Mouse (Mus musculus): ENCODE data around the gene Ppan. TPM values are rescaled to one million over a fixed set of nuclear protein-coding genes. Genes with fewer than 3 reads are reported as not detected.

Ppan gene
- polyA plus RNA-seq, 1 experiment from 2014 or later, result 56.3 TPM

GRCm38 (mm10) chr9:20859926-20860325, 28.0 kb upstream of the Ppan start:
- H3K9ac ChIP-seq (ENCODE audit: low read depth, low read length), result no peak overlapping the region
- H3K4me1 ChIP-seq (replicated peaks; ENCODE audit: insufficient read depth, low read length), result no peaks in the 10 kb centered on the region
- H3K27me3 ChIP-seq (ENCODE audit: insufficient read depth, low read length), result no peaks in the 10 kb centered on the region
- H3K36me3 ChIP-seq (ENCODE audit: insufficient read depth, low read length), result no peaks in the 10 kb centered on the region
- ATAC-seq (replicated peaks; ENCODE audit: low FRiP score, low read depth), result no peak; the same call in 1 of the 2 replicates
- H3K4me2 ChIP-seq (ENCODE audit: low read length), result no peak overlapping the region
- H3K9me3 ChIP-seq (replicated peaks; ENCODE audit: low read length), result no peaks in the 10 kb centered on the region
- WGBS, result 43% methylated on average over 6 of the region's 6 CpGs
- no peak overlapping the region for H3K27ac ChIP-seq
- no peak for DNase-seq (ENCODE audit: low spot score)
- TF ChIP-seq CTCF (IDR thresholded peaks at IDR 0.05; ENCODE audit: low read depth), result no peak
- no peak overlapping the region for H3K4me3 ChIP-seq (replicated peaks; ENCODE audit: low read depth, low read length)

- WGBS, result 10% methylated on average over 4 of the region's 4 CpGs
- no peak overlapping the region for H3K4me3 ChIP-seq (replicated peaks; ENCODE audit: low read depth, low read length)
- DNase-seq (ENCODE audit: low spot score), result peak; percentile 44
- ATAC-seq (replicated peaks; ENCODE audit: low FRiP score, low read depth), result no peak
- no peak overlapping the region for H3K27ac ChIP-seq
- H3K9ac ChIP-seq (ENCODE audit: low read depth, low read length), result no peak overlapping the region
- peak; percentile 69 for TF ChIP-seq CTCF (IDR thresholded peaks at IDR 0.05; ENCODE audit: low read depth)
- no peaks in the 10 kb centered on the region for H3K36me3 ChIP-seq (ENCODE audit: insufficient read depth, low read length)
- no peaks in the 10 kb centered on the region for H3K9me3 ChIP-seq (replicated peaks; ENCODE audit: low read length)
- no peaks in the 10 kb centered on the region for H3K27me3 ChIP-seq (ENCODE audit: insufficient read depth, low read length)
- no peaks in the 10 kb centered on the region for H3K4me1 ChIP-seq (replicated peaks; ENCODE audit: insufficient read depth, low read length)
- H3K4me2 ChIP-seq (ENCODE audit: low read length), result no peak overlapping the region
These were observed 26.2 kb upstream of the Ppan start for GRCm38 (mm10) chr9:20861821-20862220.

- no peaks in the 10 kb centered on the region for H3K4me1 ChIP-seq (replicated peaks; ENCODE audit: insufficient read depth, low read length)
- no peaks in the 10 kb centered on the region for H3K9me3 ChIP-seq (replicated peaks; ENCODE audit: low read length)
- no peak for TF ChIP-seq CTCF (IDR thresholded peaks at IDR 0.05; ENCODE audit: low read depth)
- H3K9ac ChIP-seq (ENCODE audit: low read depth, low read length), result no peak overlapping the region
- H3K27ac ChIP-seq, result no peak overlapping the region
- H3K27me3 ChIP-seq (ENCODE audit: insufficient read depth, low read length), result no peaks in the 10 kb centered on the region
- DNase-seq (ENCODE audit: low spot score) (no peak), ATAC-seq (replicated peaks; ENCODE audit: low FRiP score, low read depth) (0 out of 2 replicates have a peak, but pooled peaks have one; percentile 29)
- H3K36me3 ChIP-seq (ENCODE audit: insufficient read depth, low read length), result no peaks in the 10 kb centered on the region
- 41% methylated on average over 4 of the region's 4 CpGs for WGBS
- no peak overlapping the region for H3K4me2 ChIP-seq (ENCODE audit: low read length)
- H3K4me3 ChIP-seq (replicated peaks; ENCODE audit: low read depth, low read length), result no peak overlapping the region
These were observed 25.8 kb upstream of the Ppan start for GRCm38 (mm10) chr9:20862225-20862624.

DNA sequence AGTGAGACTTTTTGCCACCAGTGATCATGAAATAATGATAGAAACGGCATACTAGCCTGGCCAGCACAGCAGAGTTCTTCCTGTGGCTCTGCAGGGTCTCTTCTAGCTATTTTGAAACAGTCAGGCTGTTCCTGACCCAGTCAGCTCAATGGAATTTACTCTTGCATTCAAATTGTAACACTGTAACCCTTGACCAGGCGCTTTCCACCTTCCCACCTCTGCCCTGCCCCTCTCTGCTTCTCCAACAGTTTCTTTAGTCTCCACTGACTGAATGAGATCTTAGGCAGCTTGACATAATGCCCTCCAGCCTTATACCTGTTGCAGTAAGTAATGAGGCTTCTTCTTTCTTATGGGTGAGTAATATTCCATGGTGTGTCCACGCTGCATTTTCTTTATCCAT, 21.1 kb upstream of the Ppan start:
- Histone ChIP-seq H3K27ac (no peak overlapping the region), H3K9ac (ENCODE audit: low read depth, low read length) (no peak overlapping the region), H3K4me3 (replicated peaks; ENCODE audit: low read depth, low read length) (no peak overlapping the region), H3K9me3 (replicated peaks; ENCODE audit: low read length) (no peaks in the 10 kb centered on the region), H3K4me1 (replicated peaks; ENCODE audit: insufficient read depth, low read length) (no peaks in the 10 kb centered on the region; the same call in 1 of the 2 replicates), H3K36me3 (ENCODE audit: insufficient read depth, low read length) (0 out of 2 replicates have a peak, but pooled peaks cover 6% of the 10 kb centered on the region), H3K27me3 (ENCODE audit: insufficient read depth, low read length) (no peaks in the 10 kb centered on the region), H3K4me2 (ENCODE audit: low read length) (no peak overlapping the region)
- TF ChIP-seq CTCF (IDR thresholded peaks at IDR 0.05; ENCODE audit: low read depth), result no peak
- ATAC-seq (replicated peaks; ENCODE audit: low FRiP score, low read depth) (no peak), DNase-seq (ENCODE audit: low spot score) (no peak)
- 58% methylated on average over 3 of the region's 3 CpGs for WGBS

DNA sequence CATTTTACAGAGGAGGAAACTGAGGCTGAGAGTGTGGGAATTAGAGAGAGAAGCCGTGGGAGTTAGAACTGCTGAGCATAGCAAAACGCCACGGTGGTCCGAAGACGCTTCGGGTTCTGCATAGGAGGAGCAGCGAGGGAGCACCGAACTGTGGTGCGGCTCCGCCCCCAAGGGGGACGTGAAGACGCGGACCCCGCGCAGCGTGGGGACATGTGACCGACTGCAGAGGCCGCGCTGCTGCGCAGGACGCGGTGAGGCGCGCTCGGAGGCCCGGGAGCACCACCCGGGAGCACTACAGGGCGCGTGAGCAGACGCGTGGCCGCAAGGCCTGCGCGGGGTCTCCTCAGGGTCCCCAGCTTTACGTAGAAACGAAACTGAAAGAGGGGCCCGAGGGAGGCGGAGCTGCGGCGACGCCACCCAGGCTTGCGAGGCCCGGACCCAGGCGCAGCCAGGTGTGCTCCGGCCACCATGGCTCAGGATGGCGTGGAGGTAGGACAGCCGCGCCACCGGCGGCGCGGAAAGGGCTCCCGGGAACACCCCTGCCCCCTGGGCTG, 19.4 kb upstream of the Ppan start, which contains the start of gene A230050P20Rik:
Gene A230050P20Rik (plus strand): TSS at position 195 of the 554 bp plus-strand sequence.
- Histone ChIP-seq H3K4me2 (ENCODE audit: low read length) (peak within 1 kb of the TSS; percentile 82), H3K9ac (ENCODE audit: low read depth, low read length) (peak within 1 kb of the TSS; percentile 58), H3K4me3 (replicated peaks; ENCODE audit: low read depth, low read length) (peak within 1 kb of the TSS; percentile 58), H3K4me1 (replicated peaks; ENCODE audit: insufficient read depth, low read length) (no peaks in the 10 kb centered on the region; the same call in 1 of the 2 replicates), H3K9me3 (replicated peaks; ENCODE audit: low read length) (no peaks in the 10 kb centered on the region), H3K27me3 (ENCODE audit: insufficient read depth, low read length) (no peaks in the 10 kb centered on the region), H3K27ac (no peak within 1 kb of the TSS), H3K36me3 (ENCODE audit: insufficient read depth, low read length) (peaks cover 17% of the 10 kb centered on the region; the same call in 1 of the 2 replicates)
- ATAC-seq (replicated peaks; ENCODE audit: low FRiP score, low read depth) (peak; percentile 65), DNase-seq (ENCODE audit: low spot score) (peak; percentile 53)
- no peak for TF ChIP-seq CTCF (IDR thresholded peaks at IDR 0.05; ENCODE audit: low read depth)
- WGBS, result 4% methylated on average over 53 of the region's 53 CpGs

GRCm38 (mm10) chr9:20869246-20869645, 18.7 kb upstream of the Ppan start:
- Histone ChIP-seq H3K9me3 (replicated peaks; ENCODE audit: low read length) (no peaks in the 10 kb centered on the region), H3K4me2 (ENCODE audit: low read length) (peak overlapping the region; percentile 82), H3K4me1 (replicated peaks; ENCODE audit: insufficient read depth, low read length) (no peaks in the 10 kb centered on the region; the same call in 1 of the 2 replicates), H3K4me3 (replicated peaks; ENCODE audit: low read depth, low read length) (peak overlapping the region; percentile 58), H3K27me3 (ENCODE audit: insufficient read depth, low read length) (no peaks in the 10 kb centered on the region), H3K9ac (ENCODE audit: low read depth, low read length) (peak overlapping the region; percentile 58), H3K36me3 (ENCODE audit: insufficient read depth, low read length) (peaks cover 18% of the 10 kb centered on the region; the same call in 1 of the 2 replicates), H3K27ac (no peak overlapping the region)
- peak; percentile 18 for DNase-seq (ENCODE audit: low spot score)
- TF ChIP-seq CTCF (IDR thresholded peaks at IDR 0.05; ENCODE audit: low read depth), result no peak
- WGBS, result 2% methylated on average over 19 of the region's 19 CpGs
- ATAC-seq (replicated peaks; ENCODE audit: low FRiP score, low read depth), result no peak

Data from kidney, postnatal 0 days (tissue).